Mouse (Mus musculus) ES-CJ7 (cell line): ENCODE data around the gene Olfr521.
"Not testable (repeated sequence)": the region's sequence is repeated elsewhere in the genome, so short reads cannot be mapped to it uniquely, and the experiment has no call there.

Source experiments
- DNase-seq: peaks from one replicate; pipeline ENCODE4 v3.0.0; 2011; ENCODE audit warnings: low read depth, low spot score

Gene Olfr521

GRCm38 (mm10) chr7:99763207-99763606 is at the start of gene Olfr521:
TSS of gene Olfr521 (plus strand) at chr7:99763507.
- DNase-seq = no peak

- DNase-seq = no peak
Observed at GRCm38 (mm10) chr7:99716536-99716935, 46.8 kb upstream of the Olfr521 start.

- no peak for DNase-seq
Observed at GRCm38 (mm10) chr7:99729973-99730372, 33.3 kb upstream of the Olfr521 start, which contains the start of gene Olfr520. TSS of gene Olfr520 (plus strand) at chr7:99730273.

- DNase-seq = no peak
Observed at GRCm38 (mm10) chr7:99734612-99735011, 28.7 kb upstream of the Olfr521 start.

- DNase-seq = not testable (repeated sequence)
Observed at GRCm38 (mm10) chr7:99735491-99735890, 27.8 kb upstream of the Olfr521 start.

GRCm38 (mm10) chr7:99739276-99739675 is 24.0 kb upstream of the Olfr521 start:
- no peak for DNase-seq

- DNase-seq = no peak
Observed at GRCm38 (mm10) chr7:99781385-99781784, 18.1 kb downstream of the Olfr521 start.

GRCm38 (mm10) chr7:99781916-99782315 is 18.6 kb downstream of the Olfr521 start:
- no peak for DNase-seq

- DNase-seq = no peak
Observed at GRCm38 (mm10) chr7:99783421-99783820, 20.1 kb downstream of the Olfr521 start.

- DNase-seq = no peak
Observed at GRCm38 (mm10) chr7:99785553-99785952, 22.2 kb downstream of the Olfr521 start.

- no peak for DNase-seq
Observed at GRCm38 (mm10) chr7:99786774-99787173, 23.5 kb downstream of the Olfr521 start.

- no peak for DNase-seq
Observed at GRCm38 (mm10) chr7:99787935-99788334, 24.6 kb downstream of the Olfr521 start.

GRCm38 (mm10) chr7:99788563-99788962 is 25.3 kb downstream of the Olfr521 start:
- DNase-seq = no peak

- DNase-seq = no peak
Observed at GRCm38 (mm10) chr7:99790816-99791215, 27.5 kb downstream of the Olfr521 start.

- DNase-seq = no peak
Observed at GRCm38 (mm10) chr7:99794096-99794495, 30.8 kb downstream of the Olfr521 start.

- no peak for DNase-seq
Observed at GRCm38 (mm10) chr7:99795192-99795981, 32.1 kb downstream of the Olfr521 start.

- DNase-seq = no peak
Observed at GRCm38 (mm10) chr7:99796471-99796870, 33.2 kb downstream of the Olfr521 start.

- DNase-seq = no peak
Observed at GRCm38 (mm10) chr7:99797261-99797660, 34.0 kb downstream of the Olfr521 start.

- DNase-seq = peak; percentile 67
Observed at GRCm38 (mm10) chr7:99797911-99798647, 34.8 kb downstream of the Olfr521 start.

GRCm38 (mm10) chr7:99799118-99799517 is 35.8 kb downstream of the Olfr521 start:
- no peak for DNase-seq

GRCm38 (mm10) chr7:99803535-99803934 is 40.2 kb downstream of the Olfr521 start:
- no peak for DNase-seq

GRCm38 (mm10) chr7:99804033-99804432 is 40.7 kb downstream of the Olfr521 start:
- not testable (repeated sequence) for DNase-seq

- no peak for DNase-seq
Observed at GRCm38 (mm10) chr7:99805340-99805739, 42.0 kb downstream of the Olfr521 start.
